Mouse (Mus musculus): ENCODE data around the gene Insyn1.

Insyn1 gene

DNA sequence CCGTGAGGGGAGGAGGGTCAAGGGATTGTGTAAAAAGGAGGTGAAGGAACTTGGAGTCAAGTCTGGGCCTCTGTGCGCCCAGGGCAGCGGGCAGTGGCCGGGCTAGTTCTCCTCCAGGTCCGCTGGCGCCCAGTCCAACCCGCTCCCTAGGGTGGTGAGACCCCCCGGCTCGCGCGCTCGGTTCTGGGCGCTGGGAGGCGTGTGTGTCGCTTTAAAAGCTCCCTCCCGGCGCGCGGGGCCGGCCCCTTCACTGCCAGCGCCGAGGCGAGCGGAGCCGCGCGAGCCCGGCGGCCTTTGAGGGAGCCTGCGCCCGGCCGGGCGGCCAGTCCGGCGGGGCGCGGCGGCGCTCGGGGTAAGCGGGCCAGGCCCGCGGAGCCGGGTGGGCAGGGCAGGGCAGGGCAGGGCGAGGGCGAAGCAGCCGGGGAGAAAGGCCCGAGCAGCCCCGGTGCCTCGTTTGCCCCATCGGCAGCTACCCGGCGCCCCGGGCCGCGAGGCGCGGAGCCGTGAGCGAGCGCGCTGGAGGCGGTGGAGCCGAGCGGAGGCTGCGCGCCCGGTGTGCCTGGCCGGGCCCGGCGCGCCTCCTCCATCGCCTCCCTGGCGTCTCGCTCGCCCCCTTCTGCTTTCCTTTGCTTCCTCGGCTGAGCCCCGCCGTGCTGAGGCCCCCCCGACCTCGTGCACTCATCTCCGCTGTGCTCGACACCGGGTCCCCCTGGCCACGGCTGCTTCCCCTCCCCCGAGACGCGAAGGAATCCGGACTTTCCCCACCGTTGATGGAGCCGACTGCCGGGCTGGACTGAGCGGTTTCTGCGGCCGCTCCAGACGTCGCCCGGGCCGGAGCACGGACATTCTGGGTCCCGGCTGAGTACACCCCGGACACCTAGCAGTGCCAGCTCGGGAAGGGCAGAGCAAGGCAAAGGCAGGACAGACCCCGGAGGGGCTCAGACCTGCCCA is at the start of gene Insyn1:
Insyn1 (plus strand) TSS at position 753 of the 951 bp plus-strand sequence.
- DNase-seq (ENCODE audit: extremely low spot score, low read depth, low spot score), result no peak

DNA sequence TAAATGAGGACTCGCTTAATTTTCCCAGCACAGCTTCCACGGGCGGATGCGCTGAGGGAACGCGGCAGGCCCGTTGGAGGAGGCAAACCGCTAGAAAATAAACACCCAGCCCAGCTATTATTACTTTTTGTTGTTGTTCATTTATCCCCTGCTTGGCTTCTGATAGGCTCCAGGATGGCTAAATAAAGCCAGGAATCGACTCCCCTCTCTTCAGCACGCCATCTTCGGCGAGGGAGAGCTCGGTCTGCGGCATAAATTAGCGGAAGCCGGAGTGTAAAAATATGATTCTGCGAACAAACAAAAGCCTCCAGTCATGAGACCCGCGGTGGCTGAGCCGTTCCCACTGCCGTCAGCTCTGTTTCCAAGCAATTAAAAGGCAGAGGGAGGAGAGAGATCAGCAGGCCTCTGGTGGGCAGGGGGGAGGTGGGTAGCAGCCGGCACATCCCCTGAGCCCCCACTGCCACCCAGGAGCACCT is 49.4 kb upstream of the Insyn1 start:
- no peak for DNase-seq (ENCODE audit: extremely low spot score, low read depth, low spot score)

DNA sequence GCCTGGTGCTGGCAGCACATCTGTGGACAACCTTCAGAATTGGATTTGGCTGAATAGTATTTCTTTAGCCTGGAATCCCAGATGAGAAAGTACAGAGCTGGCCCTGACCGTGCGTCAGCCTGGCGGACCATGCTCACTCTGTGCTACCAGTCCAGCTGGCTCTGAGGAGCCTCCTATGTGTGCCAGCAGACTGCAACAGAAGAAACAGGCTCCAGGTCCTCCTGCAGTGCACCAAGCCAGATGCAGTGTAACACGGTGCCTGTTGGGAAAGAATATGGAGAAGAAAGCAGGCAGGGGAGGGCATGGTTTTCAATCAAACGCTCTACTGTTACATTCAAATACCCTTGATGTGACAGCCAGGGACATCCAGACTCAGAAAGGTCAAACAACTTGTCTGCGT is 48.3 kb upstream of the Insyn1 start:
- DNase-seq (ENCODE audit: extremely low spot score, low read depth, low spot score), result no peak

DNA sequence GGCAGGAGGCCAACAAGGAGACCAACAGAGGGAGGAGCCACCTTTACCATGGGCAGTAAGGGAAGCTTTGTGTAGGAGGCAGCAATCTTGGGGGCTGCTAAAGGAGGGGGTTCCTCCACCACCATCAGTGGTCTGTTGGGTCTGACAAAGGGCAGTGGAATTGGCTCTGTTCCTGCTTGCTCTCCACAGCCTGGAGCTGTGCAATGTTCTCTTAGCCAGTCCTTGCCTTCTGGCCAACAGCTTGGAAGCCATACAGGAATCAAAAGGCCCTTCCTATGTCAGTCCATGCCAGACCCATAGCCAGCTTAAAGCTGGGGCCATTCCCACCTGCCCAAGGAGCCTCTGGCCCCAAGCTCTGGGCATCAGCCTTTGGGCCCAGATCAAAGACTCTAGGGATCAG is 47.8 kb upstream of the Insyn1 start:
- no peak for DNase-seq (ENCODE audit: extremely low spot score, low read depth, low spot score)

DNA sequence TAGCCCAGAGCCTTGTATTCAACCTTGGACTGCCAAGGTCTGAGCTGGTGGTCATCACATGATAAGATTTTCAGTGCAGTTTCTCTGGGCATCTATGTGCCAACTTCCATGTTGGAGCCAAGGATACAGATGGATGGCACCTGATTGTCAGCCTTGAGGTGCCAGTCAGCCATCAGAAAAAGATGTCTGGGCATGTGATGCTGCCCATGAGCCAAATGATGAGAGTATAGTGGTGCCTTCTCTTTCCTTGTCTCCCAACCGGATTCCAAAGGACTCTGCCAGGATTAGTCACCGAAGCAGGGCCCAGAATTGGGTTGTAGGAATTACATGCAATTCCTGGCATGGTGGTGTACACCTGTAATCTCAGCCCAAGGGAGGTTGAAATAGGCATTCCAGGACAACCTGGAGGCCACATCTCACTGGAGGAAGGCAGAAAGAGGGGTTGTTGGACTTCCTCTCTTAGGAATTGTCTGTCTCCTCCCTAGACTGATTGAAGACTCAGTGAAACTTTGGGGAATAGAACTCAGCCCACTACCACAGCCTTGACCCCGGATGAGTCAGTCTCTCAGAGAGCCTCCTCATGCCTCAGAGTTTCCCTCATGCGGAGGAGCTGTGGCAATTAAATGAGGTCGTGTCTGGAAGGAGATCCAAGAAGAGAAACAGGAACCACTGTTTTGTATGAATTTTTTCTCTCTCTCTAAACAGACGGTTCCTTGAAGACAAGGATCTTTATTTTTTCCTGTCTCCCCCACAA is 46.9 kb upstream of the Insyn1 start:
- DNase-seq (ENCODE audit: extremely low spot score, low read depth, low spot score), result no peak

DNA sequence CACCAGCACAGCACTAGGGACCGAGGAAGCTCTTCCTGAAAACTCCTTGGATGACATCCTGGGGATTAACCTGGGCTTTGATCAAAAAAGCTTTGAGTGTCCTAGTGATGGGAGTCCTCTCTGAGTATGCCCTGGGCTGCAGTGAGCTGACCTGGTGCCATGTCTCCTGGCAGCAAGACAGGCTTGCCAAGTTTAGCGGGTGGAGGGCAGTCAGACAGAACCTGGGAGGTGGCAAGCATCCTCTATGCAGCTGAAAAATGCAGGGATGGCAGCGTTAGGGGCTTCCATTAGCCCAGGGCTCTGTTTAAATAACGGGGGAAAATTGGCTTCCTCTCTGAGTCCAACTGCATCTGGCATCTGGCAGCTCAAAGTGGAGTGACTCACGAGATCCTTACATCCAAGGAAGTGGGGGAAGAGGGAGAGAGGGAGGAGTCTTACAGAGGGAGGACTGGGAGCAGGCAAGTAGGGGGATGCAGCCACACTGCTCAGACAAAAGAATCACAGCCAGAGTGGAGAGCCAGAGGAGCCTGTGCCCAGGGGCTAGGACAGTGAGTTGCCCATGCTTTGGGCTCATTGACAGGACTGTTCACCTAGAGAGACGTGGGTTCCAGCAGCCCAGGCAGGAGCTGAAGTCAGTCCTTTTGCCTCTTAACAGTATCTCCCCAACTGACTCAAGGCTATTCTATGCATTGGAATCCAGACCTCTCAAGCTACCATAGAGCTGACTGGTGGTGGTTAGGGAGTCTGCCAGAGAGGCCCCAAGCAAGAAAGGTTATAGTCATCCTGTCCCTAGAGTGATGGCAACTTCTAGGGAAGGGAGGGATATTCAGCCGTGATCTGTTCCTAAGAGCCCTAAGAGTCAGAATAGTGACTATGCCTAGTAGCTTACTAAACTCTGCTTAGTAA is 46.0 kb upstream of the Insyn1 start:
- DNase-seq (ENCODE audit: extremely low spot score, low read depth, low spot score), result no peak

DNA sequence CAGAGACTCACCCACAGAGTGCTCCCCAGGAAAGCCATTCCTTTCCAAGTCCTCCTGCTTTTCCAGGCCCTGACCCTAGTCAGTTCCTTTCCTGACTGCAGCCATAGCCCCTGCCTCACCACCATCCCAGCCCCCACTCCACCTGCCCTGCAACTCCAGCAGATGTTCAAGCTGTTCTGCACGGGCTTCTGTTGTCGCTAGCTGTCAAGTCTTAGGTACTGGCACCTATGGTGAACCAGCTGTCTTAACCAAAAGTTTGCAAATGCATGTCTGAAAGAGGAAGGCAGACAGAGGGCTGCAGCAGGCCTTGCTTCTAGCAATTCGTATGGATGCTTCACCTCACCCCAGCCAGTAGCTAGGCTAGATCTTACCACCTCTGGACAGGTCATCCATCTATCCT is 45.3 kb upstream of the Insyn1 start:
- DNase-seq (ENCODE audit: extremely low spot score, low read depth, low spot score), result no peak

DNA sequence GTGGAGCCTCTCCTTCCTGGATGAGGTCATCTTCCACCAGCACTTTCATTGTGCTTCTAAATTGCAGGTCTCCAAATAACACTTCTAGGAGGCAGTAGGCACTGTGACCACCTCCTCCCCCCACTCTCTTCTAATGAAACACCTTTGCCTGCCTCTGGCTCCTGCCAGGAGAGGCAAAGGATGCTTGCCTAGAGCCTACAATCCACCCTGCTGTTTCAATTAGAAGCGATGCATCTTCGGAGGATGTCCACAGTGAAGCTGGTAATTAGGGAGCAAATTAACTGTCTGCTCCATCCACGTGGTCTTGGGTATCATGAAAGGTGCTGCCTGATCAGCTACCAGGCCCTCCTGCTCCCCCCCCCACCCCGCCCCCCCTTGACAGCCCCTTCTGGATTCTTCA is 41.6 kb upstream of the Insyn1 start:
- no peak for DNase-seq (ENCODE audit: extremely low spot score, low read depth, low spot score)

DNA sequence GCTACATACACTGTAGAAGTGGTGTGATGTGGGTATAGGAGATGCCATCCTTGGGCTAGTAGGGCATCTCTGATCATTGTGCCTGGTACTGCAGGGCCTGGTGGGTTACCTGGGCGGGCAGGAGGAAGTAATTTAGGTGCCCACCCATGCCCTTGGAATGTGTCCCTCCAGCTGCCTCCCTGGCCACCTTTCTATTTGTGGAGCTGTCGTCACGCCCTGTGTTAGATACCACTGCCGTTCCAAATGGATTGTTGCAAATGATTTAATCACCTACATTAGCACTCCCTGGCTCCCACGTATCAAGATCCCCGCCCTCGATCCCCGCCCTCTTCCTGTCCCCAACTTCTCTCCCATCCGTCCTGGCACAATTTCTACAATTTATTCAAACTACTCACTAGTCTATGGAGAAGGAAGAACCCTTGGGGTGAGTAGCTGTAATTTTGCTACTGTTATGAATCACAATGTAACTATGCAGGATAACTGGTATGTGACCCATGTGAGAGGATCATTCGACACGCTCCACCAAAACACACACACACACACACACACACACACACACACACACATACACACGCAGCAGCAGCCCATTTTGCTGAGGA is 40.3 kb upstream of the Insyn1 start:
- no peak for DNase-seq (ENCODE audit: extremely low spot score, low read depth, low spot score)

DNA sequence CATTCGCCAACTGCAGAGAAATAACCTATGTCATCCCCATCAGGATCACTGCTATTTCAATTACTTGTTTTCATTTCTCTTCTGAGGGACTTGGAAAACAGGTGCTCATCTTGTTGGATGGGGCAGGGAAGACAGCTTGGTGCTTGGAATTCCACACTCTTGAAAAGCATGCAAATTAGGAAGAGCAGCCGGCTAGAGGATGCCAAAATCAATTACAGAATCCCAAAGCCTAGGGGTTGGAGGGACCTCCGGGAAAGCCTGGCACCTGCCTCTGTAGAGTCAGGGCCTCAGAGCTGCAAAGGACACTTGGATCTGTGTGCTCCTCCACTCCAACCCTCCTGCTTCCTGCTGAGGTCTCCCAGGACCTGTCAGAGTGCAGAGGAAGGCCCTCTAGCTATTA is 38.9 kb upstream of the Insyn1 start:
- DNase-seq (ENCODE audit: extremely low spot score, low read depth, low spot score), result no peak

DNA sequence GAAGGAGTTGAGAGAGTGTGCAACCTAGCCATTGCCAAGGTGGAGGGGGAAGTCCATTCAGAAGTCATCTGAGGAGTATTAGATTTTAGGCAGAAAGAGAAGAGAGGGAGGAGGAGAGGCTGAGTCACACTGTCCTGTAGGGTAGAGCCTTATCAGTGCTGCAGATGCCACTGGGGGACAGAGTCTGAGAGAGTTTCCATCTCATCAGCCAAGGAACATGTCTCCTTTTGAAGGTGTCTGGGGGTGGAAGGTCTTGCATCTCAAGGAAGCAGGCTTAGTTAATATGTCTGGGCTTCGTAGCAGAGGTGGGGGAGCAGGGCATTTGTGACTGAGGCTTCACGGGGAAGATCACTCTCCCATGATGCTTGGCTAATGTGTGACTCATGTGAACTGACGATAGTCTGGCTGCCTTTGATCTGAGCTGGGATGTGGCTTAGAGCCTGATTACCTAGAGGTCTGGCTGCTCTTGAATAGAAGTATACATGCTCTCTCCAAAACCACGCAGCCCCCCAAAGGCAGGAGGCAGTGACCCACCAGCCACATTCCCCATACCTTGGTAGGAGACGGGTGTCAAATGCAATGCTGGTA is 34.5 kb upstream of the Insyn1 start:
- DNase-seq (ENCODE audit: extremely low spot score, low read depth, low spot score), result no peak

DNA sequence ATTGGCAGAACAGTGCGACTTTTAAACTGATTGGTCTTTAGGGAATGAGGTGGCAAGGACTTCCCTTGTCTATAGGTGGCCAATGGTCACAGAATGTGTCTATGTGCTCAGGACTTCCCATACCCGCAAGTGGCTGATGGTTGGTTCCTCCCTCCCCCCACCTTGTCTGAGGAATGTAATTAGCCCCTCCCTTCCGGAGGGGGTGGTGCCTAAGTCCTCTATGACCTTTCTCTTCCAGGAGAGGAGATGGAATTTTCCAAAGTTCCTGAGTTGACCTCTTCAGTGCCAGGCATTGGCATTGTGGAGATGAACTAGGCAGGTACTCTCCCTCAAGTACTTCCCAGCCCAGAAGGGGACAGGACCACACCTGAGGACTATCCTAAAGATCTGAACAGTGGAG is 33.5 kb upstream of the Insyn1 start:
- no peak for DNase-seq (ENCODE audit: extremely low spot score, low read depth, low spot score)

DNA sequence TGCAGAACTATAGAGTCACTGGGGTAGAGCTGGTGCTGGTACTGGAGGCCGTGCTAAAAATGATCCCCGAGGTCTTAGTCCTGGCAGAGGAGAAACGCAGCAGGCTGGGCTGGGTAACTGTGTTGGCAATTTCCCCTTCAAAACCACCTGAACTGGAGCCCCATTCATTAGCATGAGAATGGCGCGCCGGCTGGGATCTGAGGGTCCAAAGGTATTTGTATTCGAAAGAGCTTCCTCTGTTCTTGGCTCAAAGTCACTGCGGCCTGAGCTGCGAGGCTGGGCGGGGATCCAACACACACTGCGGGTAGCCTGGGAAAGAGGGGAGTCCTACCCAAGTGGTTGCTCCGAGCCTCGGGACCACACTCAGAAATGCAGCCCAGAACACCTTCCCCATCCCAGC is 32.6 kb upstream of the Insyn1 start:
- no peak for DNase-seq (ENCODE audit: extremely low spot score, low read depth, low spot score)

DNA sequence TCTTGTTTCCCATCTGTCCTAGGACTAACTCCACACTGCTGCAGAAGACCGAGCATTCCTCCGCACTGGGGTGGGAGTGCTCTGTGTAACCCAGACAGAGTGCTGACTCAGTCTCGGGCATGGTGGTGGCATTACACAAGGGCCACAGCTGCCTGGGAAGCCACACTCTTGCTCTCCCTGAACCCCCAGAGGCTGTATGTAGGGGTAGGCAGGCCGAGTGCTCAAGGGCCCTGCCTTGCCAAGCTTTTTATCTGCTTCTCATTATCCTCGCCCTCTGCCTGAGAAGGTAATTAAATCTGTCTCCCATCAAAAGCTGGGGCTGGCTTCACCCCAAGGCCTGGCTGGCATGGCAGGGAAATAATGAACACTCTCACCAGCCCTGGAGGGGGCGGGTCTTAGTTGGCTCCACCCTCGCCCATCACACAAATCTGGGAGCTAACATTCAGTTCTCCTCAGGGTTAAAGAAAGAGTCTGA is 30.9 kb upstream of the Insyn1 start:
- no peak for DNase-seq (ENCODE audit: extremely low spot score, low read depth, low spot score)

DNA sequence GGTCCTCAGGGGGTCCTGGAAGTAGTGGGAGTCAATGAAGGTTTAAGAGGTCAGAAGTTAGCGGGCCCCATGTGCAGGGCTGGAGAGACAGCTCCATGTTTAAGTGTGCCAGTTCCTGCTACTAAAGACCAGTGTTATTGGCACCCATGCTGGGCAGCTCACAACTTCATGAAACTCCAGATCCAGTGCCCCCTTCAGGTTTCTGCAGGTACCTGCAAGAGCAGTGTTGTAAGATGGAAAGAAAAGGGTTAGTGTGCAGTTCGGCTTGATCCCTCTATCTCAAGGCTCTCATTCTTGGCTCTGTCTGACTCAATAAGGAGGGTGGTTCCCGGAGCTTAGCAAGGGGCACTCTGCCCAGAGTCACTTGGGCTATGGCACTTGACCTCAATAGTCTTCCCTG is 30.1 kb upstream of the Insyn1 start:
- no peak for DNase-seq (ENCODE audit: extremely low spot score, low read depth, low spot score)

DNA sequence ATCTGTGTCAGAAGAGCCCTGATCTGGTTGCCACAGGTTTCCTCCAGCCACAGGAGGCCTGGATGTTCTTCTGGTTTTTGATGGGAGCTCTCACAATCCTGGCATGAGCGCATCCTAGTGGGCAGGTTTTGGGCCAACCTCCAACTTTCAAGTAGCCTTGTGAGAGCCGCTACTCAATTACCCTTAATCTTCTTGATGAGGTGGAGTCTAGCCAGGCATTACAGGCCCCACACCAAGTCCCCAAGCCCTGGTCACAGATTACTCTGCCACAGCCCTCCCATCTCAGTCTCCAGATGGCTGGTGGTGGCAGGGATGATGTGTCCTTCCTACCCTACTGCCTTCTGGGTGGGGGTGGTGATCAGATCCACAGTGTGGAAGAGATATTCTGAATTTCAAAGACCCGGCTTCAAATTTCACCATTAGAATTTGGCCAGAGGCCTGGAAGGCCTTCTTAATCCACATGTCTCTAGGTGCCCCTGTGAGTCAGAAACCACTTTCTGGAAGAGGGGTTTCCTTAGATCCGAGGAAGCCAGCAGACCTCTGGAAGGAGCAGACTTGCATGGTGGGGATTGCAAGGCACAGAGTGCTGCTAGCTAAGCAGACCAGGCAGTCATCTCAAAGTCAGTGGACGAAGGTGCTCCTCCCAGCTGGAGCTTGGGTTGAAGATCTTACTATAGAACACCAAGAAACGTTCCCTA is 29.4 kb upstream of the Insyn1 start:
- DNase-seq (ENCODE audit: extremely low spot score, low read depth, low spot score), result no peak

DNA sequence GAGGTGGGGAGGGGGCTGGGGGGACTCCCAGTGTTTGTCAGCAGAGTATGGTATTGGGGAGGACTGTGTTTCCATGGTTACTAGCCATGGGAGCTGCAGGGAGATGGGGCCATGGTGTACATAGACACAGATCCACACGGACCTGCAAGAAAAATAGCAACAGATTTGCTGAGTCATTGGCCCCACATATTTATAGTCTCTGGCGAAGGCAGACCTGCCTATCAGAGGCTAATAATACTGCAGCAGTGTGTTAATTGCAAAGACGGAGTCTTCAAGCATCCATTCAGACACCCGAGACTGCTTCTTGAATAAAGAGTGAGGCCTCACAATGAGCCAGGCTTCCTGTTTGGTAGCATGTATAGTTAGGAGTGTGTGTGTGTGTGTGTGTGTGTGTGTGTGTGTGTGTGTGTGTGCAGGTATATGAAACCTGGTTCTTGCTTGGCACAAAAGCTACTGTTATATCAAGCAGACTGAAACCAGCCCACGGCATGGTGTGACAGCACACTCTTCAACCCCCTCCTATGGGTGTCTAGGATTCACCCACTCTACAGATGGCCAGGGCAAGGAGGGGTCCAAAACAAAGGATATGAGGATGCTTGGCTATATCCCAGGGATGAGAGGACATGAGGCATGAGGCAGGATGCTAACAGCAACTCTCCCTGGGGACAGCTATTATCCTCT is 20.9 kb upstream of the Insyn1 start:
- DNase-seq (ENCODE audit: extremely low spot score, low read depth, low spot score), result no peak

DNA sequence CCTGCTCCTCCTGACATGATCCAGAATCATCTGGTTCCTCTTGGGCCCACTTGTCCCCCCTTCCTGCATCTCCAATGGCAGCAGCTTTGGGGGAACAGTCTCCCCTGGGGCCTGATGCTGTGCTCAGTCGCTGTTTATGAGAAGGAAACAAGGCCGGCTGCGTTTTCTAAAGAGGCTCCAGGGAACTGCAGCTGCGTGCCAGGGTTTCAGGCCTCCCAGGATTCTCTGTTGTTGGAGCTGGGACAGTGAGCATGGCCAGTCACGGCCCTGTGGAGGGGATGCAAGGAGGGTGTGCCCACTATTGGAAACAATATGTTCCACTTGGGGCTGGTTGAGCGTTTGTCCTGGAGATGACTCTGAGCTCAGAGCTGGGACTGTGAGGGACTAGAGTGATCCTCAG is 17.9 kb upstream of the Insyn1 start:
- DNase-seq (ENCODE audit: extremely low spot score, low read depth, low spot score), result no peak

DNA sequence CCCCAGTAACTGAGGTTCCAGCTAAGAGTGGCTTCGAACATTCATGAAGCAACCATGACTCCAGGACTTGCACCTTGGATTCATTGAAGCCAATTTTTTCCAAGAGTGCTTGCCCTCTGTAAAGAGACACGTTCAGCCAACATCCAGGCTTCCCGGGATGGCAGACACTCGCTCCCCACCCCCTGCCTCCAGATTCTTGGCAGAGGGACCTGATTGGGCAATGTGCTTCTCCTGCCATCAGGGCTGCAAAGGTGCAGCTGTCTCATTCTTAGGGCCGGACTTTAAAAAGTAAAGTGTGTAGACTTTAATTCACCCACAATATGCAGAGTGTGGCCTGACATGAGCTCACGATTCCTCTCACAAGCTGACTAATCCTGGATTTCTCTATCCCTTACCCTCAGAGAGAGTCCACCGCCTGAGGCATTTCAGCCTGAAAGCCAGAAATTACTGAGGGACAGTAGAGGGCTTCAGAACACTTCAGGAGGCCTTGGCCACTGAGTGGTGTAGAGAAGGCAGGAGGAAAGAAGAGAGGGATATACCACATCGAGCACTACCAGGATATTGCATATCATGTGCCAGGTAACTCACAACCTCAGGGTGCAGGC is 15.1 kb upstream of the Insyn1 start:
- DNase-seq (ENCODE audit: extremely low spot score, low read depth, low spot score), result no peak

All from hindlimb bud, embryonic 11.5 days (tissue).